Comparison of ENCODE assay signal across 27 mouse cellular contexts in the genomic region with DNA sequence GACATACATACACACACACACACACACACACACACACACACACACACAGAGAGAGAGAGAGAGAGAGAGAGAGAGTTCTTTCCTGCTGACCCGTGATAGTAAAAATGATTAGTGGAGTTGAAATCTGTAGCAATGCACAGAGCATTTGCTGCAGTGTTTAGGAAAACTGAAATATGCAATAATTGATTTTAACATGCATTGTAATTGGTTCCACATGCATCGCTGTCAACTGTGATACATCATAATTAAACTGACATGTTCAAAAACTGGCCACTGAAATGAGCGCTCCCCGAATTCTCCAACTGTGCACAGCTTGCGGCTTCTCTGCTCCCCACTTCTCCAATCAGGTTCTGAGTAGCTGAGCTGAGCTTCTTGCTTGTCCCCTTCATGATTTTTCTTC.
DNase-seq lines count a peak whose midpoint lies in the region; ATAC-seq lines count a peak whose summit lies in the region.
"Had no signal": no experiment of that assay in that cellular context is flagged by ENCODE, and none has a peak within 500 bp of the region (broad histone marks: within the 10 kb centered on the region; RNA-seq: fewer than 3 reads in every experiment).

No protein-coding gene starts in this region.

- H3K36me3 ChIP-seq in limb, embryonic 10.5 days = no peaks in the 10 kb centered on the region
- H3K36me3 ChIP-seq in hindbrain, embryonic 12.5 days = no peaks in the 10 kb centered on the region
- H3K36me3 ChIP-seq: embryonic facial prominence, embryonic 12.5 days; forebrain, embryonic 12.5 days; forebrain, embryonic 15.5 days; heart, embryonic 12.5 days; heart, embryonic 15.5 days; hindbrain, embryonic 10.5 days had no signal

- no peak for ATAC-seq in hindbrain, embryonic 12.5 days (ENCODE audit: low FRiP score)
- ATAC-seq: forebrain, embryonic 15.5 days; hindbrain, postnatal 0 days; Patski had no signal

- H3K27ac ChIP-seq in limb, embryonic 10.5 days = no peak overlapping the region
- H3K27ac ChIP-seq in hindbrain, embryonic 12.5 days = no peak overlapping the region
- H3K27ac ChIP-seq: embryonic facial prominence, embryonic 12.5 days; forebrain, embryonic 12.5 days; forebrain, embryonic 15.5 days; heart, embryonic 15.5 days; hindbrain, embryonic 10.5 days; hindbrain, embryonic 14.5 days; hindbrain, postnatal 0 days had no signal

- no peak overlapping the region for H3K9ac ChIP-seq in hindbrain, embryonic 12.5 days
- H3K9ac ChIP-seq: embryonic facial prominence, embryonic 12.5 days; forebrain, embryonic 12.5 days; forebrain, embryonic 15.5 days; heart, embryonic 12.5 days; heart, embryonic 15.5 days; hindbrain, embryonic 14.5 days had no signal

- 74% methylated on average over 5 of the region's 5 CpGs for WGBS in limb, embryonic 10.5 days
- whole genome bisulfite sequencing in hindbrain, embryonic 12.5 days = 68% methylated on average over 5 of the region's 5 CpGs

- DNase-seq in embryo, embryonic 11 days = peak; percentile 37
- no peak for DNase-seq in embryo, embryonic 9.5 days (ENCODE audit: extremely low spot score)
- DNase-seq in retina, embryonic 14.5 days (ENCODE audit: low spot score) = peak; percentile 5
- DNase-seq in retina, postnatal 1 day = no peak
- DNase-seq in limb, embryonic 10.5 days (ENCODE audit: low spot score) = peak; percentile 35
- no peak for DNase-seq in liver
- DNase-seq in layer of hippocampus, adult 18-20 months (ENCODE audit: low spot score in 2 of 2) = no peak
- DNase-seq: adrenal gland, postnatal 10 days; adrenal gland, postnatal 36 days; cerebellum, adult 18-20 months; cerebellum, adult 9-10 months; cerebellum, postnatal 14 days; gastrocnemius, postnatal 10 days; gastrocnemius, postnatal 36 days; heart, postnatal 10 days; heart, postnatal 36 days had no signal

- H3K4me3 ChIP-seq in limb, embryonic 10.5 days = no peak overlapping the region
- no peak overlapping the region for H3K4me3 ChIP-seq in hindbrain, embryonic 12.5 days
- H3K4me3 ChIP-seq: embryonic facial prominence, embryonic 12.5 days; erythroblast, embryonic 14.5 days; forebrain, embryonic 12.5 days; forebrain, embryonic 15.5 days; heart, embryonic 12.5 days; heart, embryonic 15.5 days; hindbrain, embryonic 10.5 days had no signal

- no peaks in the 10 kb centered on the region for H3K9me3 ChIP-seq in limb, embryonic 10.5 days (replicated peaks)
- H3K9me3 ChIP-seq in hindbrain, embryonic 12.5 days (replicated peaks) = no peaks in the 10 kb centered on the region
- H3K9me3 ChIP-seq: embryonic facial prominence, embryonic 12.5 days; forebrain, embryonic 12.5 days; forebrain, embryonic 15.5 days; heart, embryonic 12.5 days; heart, embryonic 15.5 days; hindbrain, embryonic 10.5 days had no signal

- H3K27me3 ChIP-seq in limb, embryonic 10.5 days (ENCODE audit: low read depth, poor library complexity, severe bottlenecking) = no peaks in the 10 kb centered on the region
- no peaks in the 10 kb centered on the region for H3K27me3 ChIP-seq in hindbrain, embryonic 12.5 days
- H3K27me3 ChIP-seq: embryonic facial prominence, embryonic 12.5 days; forebrain, embryonic 12.5 days; forebrain, embryonic 15.5 days; heart, embryonic 12.5 days; heart, embryonic 15.5 days; Patski had no signal

- no peak overlapping the region for H3K4me2 ChIP-seq in hindbrain, embryonic 12.5 days (replicated peaks)
- H3K4me2 ChIP-seq: embryonic facial prominence, embryonic 12.5 days; forebrain, embryonic 12.5 days; forebrain, embryonic 15.5 days; heart, embryonic 12.5 days; heart, embryonic 15.5 days; hindbrain, embryonic 14.5 days had no signal

- no peaks in the 10 kb centered on the region for H3K4me1 ChIP-seq in limb, embryonic 10.5 days
- H3K4me1 ChIP-seq in hindbrain, embryonic 12.5 days = no peaks in the 10 kb centered on the region
- H3K4me1 ChIP-seq: forebrain, embryonic 12.5 days; forebrain, embryonic 15.5 days; heart, embryonic 12.5 days; heart, embryonic 15.5 days; hindbrain, embryonic 10.5 days had no signal

Comparison
In these comparisons a context has a peak if more than half of its experiments do, and no peak if none do; other contexts are left out.
1. DNase-seq: peak in embryo, embryonic 11 days (single experiment), retina, embryonic 14.5 days (single experiment) and limb, embryonic 10.5 days (single experiment); none in embryo, embryonic 9.5 days (single experiment), retina, postnatal 1 day (single experiment), liver (single experiment) and layer of hippocampus, adult 18-20 months (0 of 2).